Mouse (Mus musculus): ENCODE data around the gene Sstr2. TPM values are rescaled to one million over a fixed set of nuclear protein-coding genes. Genes with fewer than 3 reads are reported as not detected.

The Sstr2 gene
- total RNA-seq, 2 experiments from 2014 or later = not detected

DNA sequence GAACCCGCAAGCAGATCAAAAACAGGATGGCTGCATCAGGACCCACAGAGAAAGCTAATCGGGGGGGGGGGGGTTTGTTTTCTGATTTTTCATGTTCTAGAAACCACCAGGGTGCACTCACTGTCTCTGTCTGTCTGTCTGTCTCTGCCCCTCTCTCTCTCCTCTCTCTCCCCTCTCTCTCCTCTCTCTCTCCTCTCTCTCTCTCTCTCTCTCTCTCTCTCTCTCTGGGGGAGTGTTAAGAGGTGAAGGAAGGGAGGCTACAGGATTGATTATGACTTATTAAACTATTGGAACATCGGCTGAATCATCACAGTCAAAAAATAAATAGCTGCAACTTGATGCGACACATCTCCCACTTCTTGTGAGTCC, 855 bp upstream of the Sstr2 start:
- DNase-seq = no peak
- intact Hi-C loops (cut with DNase I) = loop anchor here (5.0 kb wide), 1 partner anchor 441 kb away; no protein-coding TSS in a partner anchor

DNA sequence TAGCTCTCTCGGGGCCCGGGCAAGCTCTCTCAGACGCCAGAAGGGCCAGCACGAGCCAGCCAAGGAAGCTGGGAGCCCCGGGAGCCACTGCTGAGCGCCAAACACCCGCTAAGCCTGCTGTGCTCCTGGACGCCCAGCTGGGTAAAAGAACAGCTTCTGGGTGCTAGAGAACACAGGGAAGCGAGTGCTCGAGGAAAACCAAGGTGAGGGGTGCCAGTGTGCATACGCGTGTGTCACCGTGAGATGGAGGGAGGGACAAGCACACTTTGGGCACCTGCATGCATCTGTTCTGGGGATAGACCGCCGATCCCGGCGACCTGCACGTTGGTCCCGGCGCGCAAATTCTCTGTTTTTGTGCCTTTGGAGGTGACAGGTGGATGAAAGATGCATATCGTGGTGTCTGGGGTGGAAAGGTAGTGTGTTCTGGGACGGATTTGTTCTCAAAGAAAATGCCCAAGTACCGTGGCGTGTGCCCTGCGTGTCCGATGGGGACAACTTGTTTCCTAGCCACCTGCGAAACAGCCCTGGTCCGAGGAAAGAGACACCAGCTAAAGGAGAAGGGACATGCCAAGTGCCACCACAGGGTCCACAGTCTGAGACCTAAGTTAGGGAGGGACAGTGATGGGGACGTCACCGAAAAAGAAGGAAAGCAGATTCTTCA, 408 bp downstream of the Sstr2 start:
- intact Hi-C loops (cut with DNase I) = loop anchor here (5.0 kb wide), 1 partner anchor 442 kb away; no protein-coding TSS in a partner anchor
- no peak for DNase-seq

GRCm38 (mm10) chr11:113621001-113621400, 1.9 kb downstream of the Sstr2 start:
- DNase-seq = no peak
- intact Hi-C loops (cut with DNase I) = no loop called here

- no peak for DNase-seq
- intact Hi-C loops (cut with DNase I) = no loop called here
These were observed 2.9 kb downstream of the Sstr2 start for GRCm38 (mm10) chr11:113622028-113622427.

DNA sequence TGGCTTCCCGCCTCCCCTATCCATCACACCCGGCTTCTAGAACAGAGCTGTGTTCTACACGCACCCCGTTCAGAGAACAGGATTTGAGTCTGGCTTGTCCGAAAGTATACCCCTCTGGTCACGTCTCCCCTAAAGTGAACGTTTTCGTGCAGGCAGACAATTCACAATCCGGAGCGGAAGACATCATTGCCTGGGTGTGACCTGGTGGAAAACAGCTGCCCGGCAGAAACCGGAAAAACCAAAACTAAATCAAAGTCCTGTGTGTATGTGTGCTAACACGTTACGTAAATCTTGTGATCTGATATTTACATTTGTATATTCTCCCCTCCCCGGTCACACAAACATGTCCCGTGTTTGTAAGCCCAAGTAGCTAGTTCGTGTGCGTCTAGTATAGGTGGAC, 6.3 kb downstream of the Sstr2 start:
- intact Hi-C loops (cut with DNase I) = no loop called here
- no peak for DNase-seq

GRCm38 (mm10) chr11:113627785-113628184, 8.6 kb downstream of the Sstr2 start:
- peak in 1 of 2 experiments; percentile 25 for DNase-seq
- intact Hi-C loops (cut with DNase I) = no loop called here

- DNase-seq = no peak
- intact Hi-C loops (cut with DNase I) = loop anchor here (1.0 kb wide), 1 partner anchor 455 kb away; no protein-coding TSS in a partner anchor
These were observed 11.5 kb downstream of the Sstr2 start for GRCm38 (mm10) chr11:113630642-113631041.

- intact Hi-C loops (cut with DNase I) = no loop called here
- DNase-seq = no peak
These were observed 12.2 kb downstream of the Sstr2 start for GRCm38 (mm10) chr11:113631302-113631701.

DNA sequence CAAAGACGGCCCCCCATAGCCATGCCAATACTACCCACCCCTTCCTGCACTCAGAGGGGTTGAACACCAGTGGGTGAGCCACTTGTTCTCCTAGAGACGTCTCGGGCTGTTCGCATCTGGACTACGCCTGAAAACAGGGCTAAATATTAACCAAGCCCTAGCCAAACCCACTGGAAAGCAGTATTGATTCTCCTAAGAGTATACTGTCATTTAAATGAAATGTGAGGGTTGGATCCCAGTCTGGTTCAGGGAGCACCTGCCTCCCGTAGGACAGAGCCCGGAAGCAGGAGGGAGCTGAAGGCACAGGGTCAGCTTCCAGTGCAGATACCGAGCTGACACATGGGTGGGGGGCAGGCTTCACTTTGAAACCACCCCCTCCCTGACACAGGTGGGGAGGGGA, 12.7 kb downstream of the Sstr2 start:
- intact Hi-C loops (cut with DNase I) = no loop called here
- DNase-seq = no peak

- DNase-seq = no peak
- intact Hi-C loops (cut with DNase I) = no loop called here
These were observed 13.2 kb downstream of the Sstr2 start for GRCm38 (mm10) chr11:113632303-113632702.

- intact Hi-C loops (cut with DNase I) = no loop called here
- DNase-seq = no peak
These were observed 14.3 kb downstream of the Sstr2 start for GRCm38 (mm10) chr11:113633398-113633797.

DNA sequence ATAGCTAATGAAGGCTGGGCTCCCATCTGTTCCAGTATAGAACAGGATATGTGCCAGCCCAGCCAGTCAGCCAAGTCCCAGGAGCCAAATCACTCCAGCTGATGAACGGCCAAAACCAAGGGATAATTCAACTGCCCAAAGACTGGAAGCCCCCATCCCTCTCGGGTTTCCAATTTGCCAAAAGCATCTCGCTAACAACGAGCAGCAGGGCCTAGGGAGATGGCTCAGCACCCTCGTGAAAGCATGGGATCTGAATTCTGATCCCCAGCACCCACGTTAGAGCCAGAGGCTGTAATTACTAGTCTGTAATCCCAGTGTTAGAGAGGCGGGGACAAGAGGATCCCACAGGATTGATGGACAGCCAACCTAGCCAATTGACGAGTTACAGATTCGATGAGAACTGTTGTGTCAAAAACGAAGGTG, 15.6 kb downstream of the Sstr2 start:
- DNase-seq = no peak
- intact Hi-C loops (cut with DNase I) = no loop called here

DNA sequence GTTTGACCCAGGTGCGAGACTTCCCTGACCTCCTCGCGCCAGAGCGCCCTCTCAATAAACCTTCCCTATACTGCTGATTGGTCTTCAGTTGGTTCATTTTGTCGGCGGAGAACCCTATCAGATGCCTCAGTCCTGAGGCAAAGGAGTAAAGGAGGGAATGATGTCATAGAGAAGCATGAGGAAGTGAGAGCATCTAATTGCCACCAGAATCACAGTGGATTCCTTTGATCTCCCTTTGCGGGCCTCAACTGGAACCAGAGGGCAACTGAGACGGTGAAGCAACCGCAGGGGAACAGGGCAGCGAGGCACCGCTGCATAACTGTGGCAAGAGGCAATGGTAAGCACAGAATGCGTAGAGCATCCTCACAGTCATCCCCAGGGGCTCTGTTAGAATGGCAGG, 19.5 kb downstream of the Sstr2 start:
- intact Hi-C loops (cut with DNase I) = no loop called here
- no peak for DNase-seq

- intact Hi-C loops (cut with DNase I) = no loop called here
- DNase-seq = no peak
These were observed 26.0 kb downstream of the Sstr2 start for GRCm38 (mm10) chr11:113645181-113645580.

- peak; percentile 79 to 90 for DNase-seq
- intact Hi-C loops (cut with DNase I) = loop anchor here (1.0 to 2.0 kb wide), 2 partner anchors 35 to 163 kb away; no protein-coding TSS in a partner anchor
These were observed 29.0 kb downstream of the Sstr2 start for GRCm38 (mm10) chr11:113648152-113648551.

- intact Hi-C loops (cut with DNase I) = loop anchor here (1.0 to 2.0 kb wide), 2 partner anchors 34 to 162 kb away; no protein-coding TSS in a partner anchor
- DNase-seq = no peak
These were observed 29.7 kb downstream of the Sstr2 start, which contains the start of gene Cog1 for GRCm38 (mm10) chr11:113648690-113649352. Gene Cog1 (plus strand): TSS chr11:113649169.

DNA sequence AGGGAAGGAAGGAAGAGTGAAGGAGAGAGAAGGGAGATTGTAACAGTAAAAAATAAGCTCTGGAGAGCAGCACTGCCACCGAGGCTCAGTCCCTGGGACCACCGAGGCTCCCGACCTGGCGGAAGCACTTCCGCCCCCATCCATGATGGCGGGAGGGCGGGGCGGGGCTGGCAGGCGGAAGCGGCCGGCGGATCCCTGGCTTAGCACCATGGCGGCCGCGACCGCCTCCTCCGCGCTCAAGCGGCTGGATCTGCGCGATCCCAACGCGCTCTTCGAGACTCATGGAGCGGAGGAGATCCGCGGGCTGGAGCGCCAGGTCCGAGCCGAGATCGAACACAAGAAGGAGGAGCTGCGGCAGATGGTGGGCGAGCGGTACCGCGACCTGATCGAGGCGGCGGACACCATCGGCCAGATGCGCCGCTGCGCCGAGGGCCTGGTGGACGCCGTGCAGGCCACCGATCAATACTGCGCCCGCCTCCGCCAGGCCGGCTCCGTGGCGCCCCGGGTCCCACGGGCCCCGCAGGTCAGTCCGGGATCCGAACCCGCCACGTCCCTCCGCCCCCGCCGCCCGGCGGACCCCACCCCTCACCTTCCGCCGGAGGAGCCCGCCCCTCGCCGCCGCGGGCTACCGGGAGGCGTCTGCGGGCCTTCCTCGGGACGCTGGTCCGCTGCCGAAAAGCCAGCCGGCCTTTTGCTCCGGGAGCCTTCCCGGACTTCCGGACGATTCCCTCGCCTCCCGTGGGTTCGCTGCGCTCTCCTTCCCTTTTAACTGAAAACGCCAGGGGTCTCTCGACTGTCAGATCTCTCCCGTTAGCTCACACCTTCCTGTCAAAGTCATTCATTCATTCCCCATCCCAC, 30.4 kb downstream of the Sstr2 start, which contains the start of gene Slc39a11:
Gene Slc39a11, minus strand, starts transcription at position 727 of the 858 bp plus-strand sequence.
- intact Hi-C loops (cut with DNase I) = loop anchor here (2.0 kb wide), 1 partner anchor 33 kb away; no protein-coding TSS in a partner anchor
- peak; percentile 72 to 82 for DNase-seq

- no peak for DNase-seq
- intact Hi-C loops (cut with DNase I) = no loop called here
These were observed 32.2 kb downstream of the Sstr2 start for GRCm38 (mm10) chr11:113651206-113651906.

DNA sequence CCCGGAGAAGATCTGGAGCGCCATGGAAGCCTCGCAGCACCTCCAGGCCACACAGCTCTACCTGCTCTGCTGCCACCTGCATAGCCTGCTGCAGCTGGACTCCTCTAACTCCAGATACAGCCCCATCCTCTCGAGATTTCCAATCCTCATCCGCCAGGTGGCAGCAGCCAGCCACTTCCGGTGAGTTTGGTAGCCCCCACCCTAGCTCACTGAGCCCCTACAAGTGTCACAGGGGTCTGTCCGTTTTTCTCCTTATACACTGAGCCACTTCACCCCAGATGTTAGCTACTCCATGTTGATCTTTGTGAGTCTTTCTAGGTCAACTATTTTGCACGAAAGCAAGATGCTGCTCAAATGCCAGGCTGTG, 32.7 kb downstream of the Sstr2 start:
- DNase-seq = peak; percentile 23 to 52
- intact Hi-C loops (cut with DNase I) = no loop called here

- DNase-seq = no peak
- intact Hi-C loops (cut with DNase I) = no loop called here
These were observed 33.4 kb downstream of the Sstr2 start for GRCm38 (mm10) chr11:113652516-113652915.

Measured in heart, postnatal 10 days (tissue).